Comparison of ENCODE assay signal across 24 mouse cellular contexts in the genomic region with DNA sequence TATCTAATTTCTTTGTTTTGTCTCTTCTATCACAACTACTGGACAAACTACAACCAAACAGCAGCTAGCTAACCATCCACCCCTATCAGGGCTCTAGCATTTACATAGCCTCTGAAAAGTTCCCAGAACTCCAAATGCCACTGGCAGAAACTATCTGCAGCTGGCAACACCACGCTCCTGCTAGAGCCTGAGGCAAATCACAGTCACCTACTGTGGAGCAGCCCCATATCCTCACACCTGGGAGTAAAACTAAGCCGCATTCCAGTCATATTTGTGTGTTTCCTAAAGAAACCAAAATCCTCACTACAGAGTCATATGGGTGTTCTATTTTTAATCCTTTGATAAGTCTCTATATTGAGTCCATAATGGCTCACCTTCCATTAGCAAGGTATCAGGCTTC.
DNase-seq lines count a peak whose midpoint lies in the region; ATAC-seq and TF ChIP-seq lines count a peak whose summit lies in the region.
"Had no signal": no experiment of that assay in that cellular context is flagged by ENCODE, and none has a peak within 500 bp of the region (broad histone marks: within the 10 kb centered on the region; RNA-seq: fewer than 3 reads in every experiment).

No protein-coding gene starts in this region.

- peak overlapping the region; percentile 70; the same call in 1 of the 2 replicates for H3K27ac ChIP-seq in kidney, postnatal 0 days
- H3K27ac ChIP-seq: forebrain, embryonic 13.5 days; hindbrain, embryonic 15.5 days had no signal

- H3K9me3 ChIP-seq in kidney, postnatal 0 days (replicated peaks; ENCODE audit: low read length): no peaks in the 10 kb centered on the region
- H3K9me3 ChIP-seq in E14TG2a.4 (ENCODE audit: low read length): peaks cover 18% of the 10 kb centered on the region
- H3K9me3 ChIP-seq: forebrain, embryonic 10.5 days; forebrain, embryonic 13.5 days; heart, embryonic 10.5 days; hindbrain, embryonic 15.5 days had no signal

- no peak for ATAC-seq in kidney, postnatal 0 days (replicated peaks; ENCODE audit: low FRiP score, low read depth)
- ATAC-seq: forebrain, embryonic 13.5 days; forebrain, embryonic 16.5 days; intestine, postnatal 0 days had no signal

- no peak for DNase-seq in kidney, postnatal 0 days (ENCODE audit: low spot score)
- DNase-seq in kidney, adult 18-20 months: no peak
- DNase-seq in ES-CJ7 (ENCODE audit: low read depth, low spot score): peak; percentile 70
- peak; percentile 65 for DNase-seq in ZHBTc4 (ENCODE audit: low read depth, low spot score)
- no peak for DNase-seq in cerebellum, adult 18-20 months
- DNase-seq in B cell, adult 2 months: no peak
- DNase-seq: cerebellum, adult 11 months; cerebellum, adult 8-10 months; cerebellum, postnatal 14 days; gastrocnemius, adult 2 months; gastrocnemius, postnatal 14 days; heart, adult 2 months; heart, postnatal 14 days; heart, postnatal 4 days; kidney, adult 9 months had no signal

- no peaks in the 10 kb centered on the region for H3K27me3 ChIP-seq in kidney, postnatal 0 days (ENCODE audit: insufficient read depth, low read length)
- no peaks in the 10 kb centered on the region for H3K27me3 ChIP-seq in E14TG2a.4 (ENCODE audit: insufficient read depth, low read length)
- H3K27me3 ChIP-seq: CH12.LX; forebrain, embryonic 13.5 days; heart, embryonic 13.5 days; hindbrain, embryonic 15.5 days had no signal

- no peak for TF ChIP-seq CTCF in kidney, postnatal 0 days (IDR thresholded peaks at IDR 0.05; ENCODE audit: low read depth)
- TF ChIP-seq CTCF in E14TG2a.4 (conservative IDR thresholded peaks at IDR 0.05; ENCODE audit: low read length): no peak

- H3K4me2 ChIP-seq in kidney, postnatal 0 days (ENCODE audit: low read length): no peak overlapping the region
- H3K4me2 ChIP-seq: forebrain, embryonic 13.5 days; hindbrain, embryonic 15.5 days had no signal

- H3K4me3 ChIP-seq in kidney, postnatal 0 days (replicated peaks; ENCODE audit: low read depth, low read length): no peak overlapping the region
- 0 out of 2 replicates have a peak overlapping the region, but pooled peaks have one; percentile 58 for H3K4me3 ChIP-seq in E14TG2a.4 (replicated peaks; ENCODE audit: low read length)
- H3K4me3 ChIP-seq: forebrain, embryonic 13.5 days; gastrocnemius, adult 2 months; heart, adult 2 months; heart, embryonic 13.5 days; hindbrain, embryonic 15.5 days had no signal

- H3K9ac ChIP-seq in kidney, postnatal 0 days (ENCODE audit: low read depth, low read length): no peak overlapping the region
- H3K9ac ChIP-seq: forebrain, embryonic 13.5 days; hindbrain, embryonic 15.5 days had no signal

- peaks cover 14% of the 10 kb centered on the region; the same call in 1 of the 2 replicates for H3K4me1 ChIP-seq in kidney, postnatal 0 days (replicated peaks; ENCODE audit: insufficient read depth, low read length)
- peaks cover 56% of the 10 kb centered on the region for H3K4me1 ChIP-seq in E14TG2a.4 (replicated peaks; ENCODE audit: low read depth, low read length)

- WGBS in kidney, postnatal 0 days: 89% methylated on average over 2 of the region's 2 CpGs

- no peaks in the 10 kb centered on the region for H3K36me3 ChIP-seq in kidney, postnatal 0 days (ENCODE audit: insufficient read depth, low read length)
- peaks cover 25% of the 10 kb centered on the region for H3K36me3 ChIP-seq in E14TG2a.4 (ENCODE audit: insufficient read depth, low read length)
- H3K36me3 ChIP-seq: forebrain, embryonic 10.5 days; heart, embryonic 10.5 days; hindbrain, embryonic 15.5 days had no signal

Comparison
In these comparisons a context has a peak if more than half of its experiments do, and no peak if none do; other contexts are left out.
1. DNase-seq: peak in ES-CJ7 (single experiment) and ZHBTc4 (single experiment); none in kidney, postnatal 0 days (single experiment), kidney, adult 18-20 months (single experiment), cerebellum, adult 18-20 months (0 of 2) and B cell, adult 2 months (0 of 2).